Mouse (Mus musculus) neural tube, embryonic 15.5 days (tissue): ENCODE results near the gene Rfx2. TPM values are rescaled to one million over a fixed set of nuclear protein-coding genes. Genes with fewer than 3 reads are reported as not detected.

Source experiments
- ATAC-seq: fragments of 200-750 bp; cut with Nextera tagmentation; 2 replicates; pipeline ENCODE4 v1.8.0; 2017; ENCODE audit warnings: mild to moderate bottlenecking, moderate TSS enrichment, moderate library complexity; ENCODE audit not compliant: low FRiP score
- H3K27ac ChIP-seq: fragments of 300-500 bp; sonication (generic); replicated peaks from 2 replicates; pipeline ENCODE4 v1.5.1; 2015; ENCODE audit warnings: mild to moderate bottlenecking, inconsistent platforms
- H3K27me3 ChIP-seq: fragments of 300-500 bp; sonication (generic); replicated peaks from 2 replicates; pipeline ENCODE4 v1.6.1; 2015; ENCODE audit warnings: inconsistent platforms
- H3K36me3 ChIP-seq: fragments of 300-500 bp; sonication (generic); 2 replicates; pipeline ENCODE4 v1.6.1; 2015; ENCODE audit warnings: inconsistent platforms
- H3K4me1 ChIP-seq: fragments of 300-500 bp; sonication (generic); 2 replicates; pipeline ENCODE4 v1.6.1; 2015; ENCODE audit warnings: inconsistent platforms
- H3K4me2 ChIP-seq: fragments of 300-500 bp; sonication (generic); 2 replicates; pipeline ENCODE4 v1.6.1; 2015; ENCODE audit warnings: inconsistent platforms, mild to moderate bottlenecking, moderate library complexity
- H3K4me3 ChIP-seq: fragments of 300-500 bp; sonication (generic); replicated peaks from 2 replicates; pipeline ENCODE4 v1.5.1; 2015; ENCODE audit warnings: mild to moderate bottlenecking, inconsistent platforms
- H3K9ac ChIP-seq: fragments of 300-500 bp; sonication (generic); replicated peaks from 2 replicates; pipeline ENCODE4 v1.6.1; 2015; ENCODE audit warnings: mild to moderate bottlenecking, inconsistent platforms
- H3K9me3 ChIP-seq: fragments of 300-500 bp; sonication (generic); replicated peaks from 2 replicates; pipeline ENCODE4 v1.6.1; 2016; ENCODE audit warnings: inconsistent platforms
- WGBS: fragments of 180-500 bp; shearing (Covaris S2); methylation state at CpG from one replicate; pipeline ENCODE4 v1.1.7; 2015; ENCODE audit warnings: mixed read lengths; 5-methylcytosine and 5-hydroxymethylcytosine counted together
- polyA plus RNA-seq: library from polyadenylated mRNA; unstranded; fragments of >200 nt; fragmentation: Nextera tagmentation; extraction: Ambion mirVana; gene quantifications from 2 replicates; pipeline ENCODE4 v1.2.1, GENCODE M21; 2015

Gene Rfx2
- polyA plus RNA-seq, 1 experiment from 2014 or later: 5.1 TPM

- Histone ChIP-seq H3K27me3 (peaks cover 35% of the 10 kb centered on the region), H3K4me1 (peaks cover 48% of the 10 kb centered on the region), H3K9me3 (no peaks in the 10 kb centered on the region), H3K9ac (peak overlapping the region; percentile 74), H3K4me3 (peak overlapping the region; percentile 52), H3K27ac (peak overlapping the region; percentile 94), H3K36me3 (peaks cover 6% of the 10 kb centered on the region), H3K4me2 (peak overlapping the region; percentile 87)
- peak; percentile 46 for ATAC-seq
- under 1% methylated on average over 23 of the region's 28 CpGs for WGBS
These were observed 68.8 kb downstream of the Rfx2 start for GRCm38 (mm10) chr17:56761991-56762410.

DNA sequence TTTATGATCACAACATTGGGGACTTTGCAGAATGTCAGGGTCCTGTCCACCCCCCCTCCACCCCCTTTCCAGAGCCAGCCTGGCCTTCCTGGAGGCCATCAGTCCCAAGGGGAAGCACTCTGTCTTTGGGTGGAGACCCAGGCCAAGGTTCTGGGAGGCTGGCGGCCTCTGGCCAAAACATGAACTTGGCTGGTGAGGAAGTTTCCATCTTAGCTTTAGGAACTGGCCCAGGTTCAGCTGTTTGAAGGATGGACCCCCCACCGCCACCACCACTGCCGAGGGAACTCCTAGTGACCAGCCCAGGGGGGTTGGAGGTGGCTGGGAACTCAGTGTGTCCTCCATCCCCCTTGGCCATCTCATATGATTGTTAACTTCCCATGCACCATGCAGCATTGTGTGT, 69.7 kb downstream of the Rfx2 start:
- H3K9ac ChIP-seq: no peak overlapping the region
- H3K9me3 ChIP-seq: no peaks in the 10 kb centered on the region
- no peak overlapping the region for H3K27ac ChIP-seq
- WGBS: 65% methylated on average over 3 of the region's 3 CpGs
- H3K4me1 ChIP-seq: peaks cover 53% of the 10 kb centered on the region
- H3K4me3 ChIP-seq: no peak overlapping the region
- peak overlapping the region; percentile 87; the same call in 1 of the 2 replicates for H3K4me2 ChIP-seq
- no peaks in the 10 kb centered on the region for H3K36me3 ChIP-seq
- ATAC-seq: no peak
- peaks cover 45% of the 10 kb centered on the region for H3K27me3 ChIP-seq

- Histone ChIP-seq H3K4me3 (no peak overlapping the region), H3K36me3 (no peaks in the 10 kb centered on the region), H3K9me3 (no peaks in the 10 kb centered on the region), H3K27ac (no peak overlapping the region), H3K4me2 (no peak overlapping the region), H3K27me3 (peaks cover 63% of the 10 kb centered on the region), H3K9ac (no peak overlapping the region), H3K4me1 (peaks cover 49% of the 10 kb centered on the region)
- 41% methylated on average over 7 of the region's 7 CpGs for WGBS
- no peak for ATAC-seq
These were observed 71.6 kb downstream of the Rfx2 start for GRCm38 (mm10) chr17:56759261-56759660.

DNA sequence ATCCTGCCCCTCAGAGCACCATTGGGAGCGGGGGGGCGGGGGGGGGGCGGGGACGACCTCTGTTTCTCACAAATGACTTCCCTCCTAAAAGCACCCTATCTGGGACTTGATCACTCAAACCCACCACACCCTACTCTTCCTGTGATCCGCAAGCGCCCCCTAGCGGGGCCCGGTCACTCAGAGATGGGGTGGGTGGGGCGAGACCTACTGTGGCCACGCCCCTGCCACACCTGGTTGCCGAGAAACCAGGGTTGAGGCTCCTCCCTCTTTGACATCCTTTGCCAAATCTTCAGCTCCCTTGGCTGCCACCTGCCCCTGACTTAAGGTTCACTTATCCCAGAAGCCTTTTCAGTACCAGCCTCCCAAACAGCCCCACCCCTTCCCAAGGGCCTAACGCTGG, 72.7 kb downstream of the Rfx2 start:
- 7% methylated on average over 12 of the region's 12 CpGs for WGBS
- Histone ChIP-seq H3K4me1 (peaks cover 39% of the 10 kb centered on the region), H3K4me3 (no peak overlapping the region), H3K27me3 (peaks cover 74% of the 10 kb centered on the region), H3K9ac (no peak overlapping the region), H3K9me3 (no peaks in the 10 kb centered on the region), H3K4me2 (peak overlapping the region; percentile 79), H3K27ac (no peak overlapping the region), H3K36me3 (no peaks in the 10 kb centered on the region)
- ATAC-seq: no peak

DNA sequence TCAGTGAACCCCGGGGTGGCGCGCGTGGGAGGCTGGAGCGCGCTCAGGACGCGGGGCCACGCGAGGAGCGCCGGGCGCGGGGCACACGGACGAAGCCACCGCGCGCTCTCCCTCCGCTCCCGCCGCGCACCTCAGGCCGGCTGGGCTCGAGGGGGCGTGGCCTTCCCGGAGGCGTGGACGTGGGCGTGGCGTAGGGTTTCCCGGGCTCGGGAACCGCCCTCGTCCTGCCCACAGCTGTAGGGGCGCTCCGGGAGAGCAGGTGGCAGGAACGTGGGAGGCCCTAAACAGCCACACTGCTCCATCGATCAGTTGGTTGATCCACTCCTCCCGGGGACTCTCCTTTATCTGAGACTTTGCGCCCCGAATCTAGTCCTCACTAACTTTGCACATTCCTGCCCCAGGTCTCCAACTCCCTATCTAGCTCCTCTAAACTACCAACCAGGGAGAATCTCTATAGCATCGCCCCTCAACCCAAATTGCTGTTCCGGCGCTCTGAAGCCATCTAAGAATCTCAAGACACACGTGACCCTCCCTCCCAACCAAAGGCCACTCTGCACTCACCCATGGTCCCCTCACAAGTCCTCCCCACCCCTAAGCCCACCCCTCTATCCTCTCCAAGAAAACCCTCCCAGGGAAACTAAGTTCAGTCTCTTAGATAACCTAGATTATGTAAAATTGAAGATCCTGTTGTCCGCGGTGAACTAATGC, 73.2 kb downstream of the Rfx2 start, which contains the start of gene Nrtn:
TSS of gene Nrtn (minus strand) at position 115 of the 708 bp plus-strand sequence.
- no peaks in the 10 kb centered on the region for H3K36me3 ChIP-seq
- H3K9me3 ChIP-seq: no peaks in the 10 kb centered on the region
- under 1% methylated on average over 41 of the region's 48 CpGs for WGBS
- H3K4me1 ChIP-seq: peaks cover 34% of the 10 kb centered on the region
- peak within 1 kb of the TSS; percentile 43 for H3K9ac ChIP-seq
- H3K27ac ChIP-seq: no peak within 1 kb of the TSS
- ATAC-seq: peak; percentile 9; the same call in 1 of the 2 replicates
- peak within 1 kb of the TSS; percentile 79 for H3K4me2 ChIP-seq
- peaks cover 80% of the 10 kb centered on the region for H3K27me3 ChIP-seq
- H3K4me3 ChIP-seq: peak within 1 kb of the TSS; percentile 41

- Histone ChIP-seq H3K9ac (peak overlapping the region; percentile 43), H3K4me3 (peak overlapping the region; percentile 41), H3K4me1 (peaks cover 28% of the 10 kb centered on the region), H3K27ac (no peak overlapping the region), H3K27me3 (peaks cover 87% of the 10 kb centered on the region), H3K4me2 (peak overlapping the region; percentile 79), H3K36me3 (no peaks in the 10 kb centered on the region), H3K9me3 (no peaks in the 10 kb centered on the region)
- under 1% methylated on average over 51 of the region's 51 CpGs for WGBS
- ATAC-seq: no peak
These were observed 74.0 kb downstream of the Rfx2 start for GRCm38 (mm10) chr17:56756703-56757399.

DNA sequence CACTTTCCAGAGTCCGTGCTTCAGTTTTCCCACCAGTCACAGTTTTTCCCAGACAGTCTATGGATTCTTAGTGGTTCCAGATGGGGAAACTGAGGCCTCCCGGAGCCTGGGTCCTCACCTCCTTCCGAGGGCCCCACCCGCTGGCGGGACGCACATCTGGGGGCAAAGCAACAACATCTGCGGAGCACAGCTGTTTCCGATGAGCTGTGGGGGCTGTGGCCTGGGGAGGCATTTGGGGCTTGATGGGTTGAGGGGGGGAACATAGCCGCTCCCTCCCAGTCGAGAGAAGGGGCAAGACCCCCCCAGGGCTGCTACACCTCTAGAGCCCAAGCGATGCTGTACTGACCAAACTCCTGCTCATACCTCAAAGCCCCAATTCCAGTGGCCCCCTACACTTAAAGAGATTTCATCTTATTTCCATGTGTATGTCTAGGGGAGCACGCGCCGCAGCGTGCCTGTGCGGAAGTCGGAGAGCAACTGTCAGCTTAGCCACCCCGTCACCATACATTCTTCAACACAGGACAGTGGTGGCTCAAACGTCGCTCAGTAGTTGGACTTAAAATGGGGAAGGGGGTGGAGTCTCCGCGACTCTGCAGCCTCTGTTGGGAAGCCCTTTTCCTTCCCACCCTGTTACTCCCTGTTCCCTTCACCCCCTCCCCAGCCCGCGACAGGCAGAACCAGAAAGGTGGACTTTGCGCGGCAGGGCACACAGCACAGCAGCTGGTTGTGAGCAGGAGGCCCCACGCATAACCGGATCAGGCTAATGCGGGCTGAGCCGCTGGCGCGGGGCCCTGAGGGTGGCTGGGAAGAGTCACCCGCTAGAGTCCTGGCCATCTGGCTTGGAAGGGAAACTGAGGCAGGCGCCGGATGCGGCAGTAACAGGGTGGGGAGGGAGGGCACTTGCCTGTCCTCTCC, 76.3 kb downstream of the Rfx2 start:
- Histone ChIP-seq H3K4me1 (peaks cover 27% of the 10 kb centered on the region), H3K27ac (no peak overlapping the region), H3K27me3 (peaks cover 88% of the 10 kb centered on the region), H3K36me3 (no peaks in the 10 kb centered on the region), H3K9ac (no peak overlapping the region), H3K4me2 (peak overlapping the region; percentile 13; the same call in 1 of the 2 replicates), H3K4me3 (no peak overlapping the region), H3K9me3 (no peaks in the 10 kb centered on the region)
- WGBS: 19% methylated on average over 36 of the region's 36 CpGs
- ATAC-seq: no peak

GRCm38 (mm10) chr17:56753452-56753851, 77.4 kb downstream of the Rfx2 start:
- Histone ChIP-seq H3K36me3 (no peaks in the 10 kb centered on the region), H3K4me1 (peaks cover 27% of the 10 kb centered on the region), H3K4me2 (no peak overlapping the region), H3K9me3 (no peaks in the 10 kb centered on the region), H3K9ac (no peak overlapping the region), H3K4me3 (no peak overlapping the region), H3K27me3 (peaks cover 80% of the 10 kb centered on the region), H3K27ac (no peak overlapping the region)
- 23% methylated on average over 15 of the region's 15 CpGs for WGBS
- ATAC-seq: no peak

- Histone ChIP-seq H3K9me3 (no peaks in the 10 kb centered on the region), H3K27me3 (peaks cover 61% of the 10 kb centered on the region), H3K27ac (no peak overlapping the region), H3K4me1 (peaks cover 10% of the 10 kb centered on the region; the same call in 1 of the 2 replicates), H3K4me3 (peak overlapping the region; percentile 38), H3K9ac (0 out of 2 replicates have a peak overlapping the region, but pooled peaks have one; percentile 37), H3K36me3 (no peaks in the 10 kb centered on the region), H3K4me2 (peak overlapping the region; percentile 56)
- peak; percentile 85 for ATAC-seq
- WGBS: 23% methylated on average over 71 of the region's 71 CpGs
These were observed 79.3 kb downstream of the Rfx2 start for GRCm38 (mm10) chr17:56751404-56752072.

GRCm38 (mm10) chr17:56744173-56744572, 86.6 kb downstream of the Rfx2 start:
- ATAC-seq: no peak
- Histone ChIP-seq H3K4me2 (no peak overlapping the region), H3K4me1 (no peaks in the 10 kb centered on the region), H3K9me3 (no peaks in the 10 kb centered on the region), H3K9ac (no peak overlapping the region), H3K27me3 (no peaks in the 10 kb centered on the region; the same call in 1 of the 2 replicates), H3K36me3 (no peaks in the 10 kb centered on the region), H3K27ac (no peak overlapping the region), H3K4me3 (no peak overlapping the region)
- WGBS: 69% methylated on average over 5 of the region's 5 CpGs

DNA sequence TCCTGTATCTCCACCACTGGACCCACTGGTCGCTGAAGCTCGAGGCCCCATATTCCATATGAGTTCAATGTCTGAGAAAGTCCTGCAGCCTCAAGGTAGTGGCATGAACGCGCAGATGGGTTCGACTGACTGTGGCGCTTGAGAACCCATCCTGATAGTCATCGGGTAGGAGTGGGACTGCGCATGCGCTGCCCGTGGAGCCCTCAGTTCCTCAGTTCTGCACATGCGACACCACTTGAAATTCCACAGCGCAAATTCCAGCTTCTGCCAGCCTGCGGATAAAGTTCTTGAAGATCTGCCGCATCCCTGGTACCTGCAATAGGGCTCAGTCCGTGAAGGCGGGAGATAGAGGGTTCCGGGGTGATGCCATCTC, 90.0 kb downstream of the Rfx2 start:
- WGBS: 74% methylated on average over 17 of the region's 17 CpGs
- ATAC-seq: no peak

More for the DNA sequence above, 90.0 kb downstream of the Rfx2 start:
- H3K9me3 ChIP-seq: no peaks in the 10 kb centered on the region
- H3K4me3 ChIP-seq: no peak overlapping the region
- no peak overlapping the region for H3K27ac ChIP-seq
- H3K4me2 ChIP-seq: no peak overlapping the region
- no peaks in the 10 kb centered on the region for H3K36me3 ChIP-seq
- no peaks in the 10 kb centered on the region for H3K4me1 ChIP-seq
- no peaks in the 10 kb centered on the region for H3K27me3 ChIP-seq
- no peak overlapping the region for H3K9ac ChIP-seq
